Mouse (Mus musculus) lung, postnatal 14 days (tissue): ENCODE data around the gene Chtop.

ENCODE experiments used
- DNase-seq: peaks from one replicate; pipeline ENCODE4 v3.0.0; 2021

Gene Chtop

DNA sequence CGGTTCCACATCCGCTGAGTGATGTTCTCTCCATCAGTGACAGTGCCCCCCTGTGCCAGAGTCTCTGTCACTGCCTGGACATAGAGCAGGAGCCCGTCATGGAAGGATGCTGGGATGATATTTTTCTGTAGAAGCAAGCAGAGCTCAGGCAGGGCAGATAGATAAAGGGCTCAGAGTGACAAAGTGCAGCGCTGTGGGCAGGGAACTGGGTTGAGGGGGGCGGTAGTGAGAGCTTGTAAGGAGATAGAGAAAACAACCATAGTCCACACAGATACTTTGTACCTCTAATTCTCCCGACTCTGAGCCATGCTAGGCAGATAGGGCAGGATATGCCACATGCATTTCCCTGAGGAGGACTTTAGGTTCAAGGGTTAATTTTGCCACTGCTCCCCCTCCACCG is 46.7 kb downstream of the Chtop start:
- DNase-seq = no peak

DNA sequence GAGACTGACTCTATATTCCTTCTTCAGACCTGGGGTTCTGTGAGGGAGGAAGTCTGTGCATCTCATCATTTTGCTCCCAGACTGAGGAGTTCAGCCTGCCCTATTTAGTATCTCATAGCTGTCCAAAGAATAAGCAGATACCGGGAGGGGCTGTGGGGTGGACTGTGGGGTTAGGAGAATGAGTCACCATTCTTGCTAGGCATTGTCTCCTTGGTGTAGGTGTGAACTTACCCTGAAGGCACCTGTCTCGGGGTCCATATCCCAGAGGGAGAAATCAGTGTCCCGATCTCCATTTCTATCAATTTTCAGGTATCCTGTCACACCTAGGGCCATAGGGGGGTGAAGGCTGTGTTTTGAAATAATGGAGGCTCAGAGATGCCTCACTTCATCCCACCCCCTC is 47.4 kb downstream of the Chtop start:
- DNase-seq = no peak

DNA sequence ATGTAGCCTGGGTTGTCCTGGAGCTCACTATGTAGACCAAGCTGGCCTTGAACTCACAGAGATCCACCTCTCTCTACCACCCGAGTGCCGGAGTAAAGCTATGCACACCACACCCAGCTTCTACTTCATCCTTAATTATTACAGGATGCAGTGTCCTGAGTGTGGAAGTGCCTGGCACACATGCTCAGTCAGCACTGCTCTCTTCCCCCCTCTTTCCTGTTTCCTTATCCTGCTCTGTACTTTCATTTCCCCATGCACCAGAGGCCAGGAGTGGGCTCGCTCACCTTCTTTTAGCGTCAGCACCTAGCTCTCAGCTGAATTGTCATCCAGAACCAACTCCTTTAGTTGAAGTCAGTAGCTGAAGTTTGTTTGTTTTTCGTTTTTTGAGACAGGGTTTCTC is 49.0 kb downstream of the Chtop start:
- no peak for DNase-seq

DNA sequence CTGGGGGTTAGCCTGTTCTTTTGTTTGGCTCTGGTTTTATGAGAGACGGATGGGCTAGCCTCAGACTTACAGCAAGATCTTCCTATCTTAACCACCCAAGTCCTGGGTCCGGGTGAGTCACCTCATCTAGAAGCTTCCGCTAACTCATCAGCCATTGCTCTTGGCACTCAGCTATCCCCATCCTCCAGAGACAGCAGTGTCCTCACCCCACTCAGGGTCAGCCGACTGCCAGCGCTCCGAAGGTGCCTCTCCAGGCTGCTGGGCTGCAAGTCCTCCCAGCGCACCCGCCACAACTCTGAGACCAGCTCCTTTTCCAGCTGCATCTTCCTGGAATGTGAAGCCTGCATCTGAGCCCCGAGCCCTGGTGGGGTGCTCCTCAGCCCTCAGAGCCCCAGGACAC is 49.6 kb downstream of the Chtop start:
- DNase-seq = no peak

DNA sequence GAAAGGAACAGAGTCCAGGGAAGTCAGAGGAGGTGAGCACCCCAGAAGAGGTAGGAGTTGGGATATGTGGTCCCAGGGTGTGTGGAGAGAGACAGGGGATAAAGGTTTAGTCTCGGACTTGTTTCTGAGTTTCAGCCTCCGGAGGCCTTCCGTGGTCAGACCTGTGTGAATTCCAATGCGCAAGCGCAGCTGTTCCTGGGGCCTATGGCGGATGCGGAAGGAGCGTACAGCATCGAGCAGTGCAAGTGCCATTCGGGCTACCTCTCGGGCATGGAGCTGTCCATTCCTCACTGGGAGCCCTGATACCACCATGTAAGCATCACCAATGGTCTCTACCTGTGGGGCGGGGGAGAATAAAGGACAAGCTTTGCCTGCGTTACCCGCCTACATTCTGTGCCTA is 54.4 kb downstream of the Chtop start:
- DNase-seq = no peak

DNA sequence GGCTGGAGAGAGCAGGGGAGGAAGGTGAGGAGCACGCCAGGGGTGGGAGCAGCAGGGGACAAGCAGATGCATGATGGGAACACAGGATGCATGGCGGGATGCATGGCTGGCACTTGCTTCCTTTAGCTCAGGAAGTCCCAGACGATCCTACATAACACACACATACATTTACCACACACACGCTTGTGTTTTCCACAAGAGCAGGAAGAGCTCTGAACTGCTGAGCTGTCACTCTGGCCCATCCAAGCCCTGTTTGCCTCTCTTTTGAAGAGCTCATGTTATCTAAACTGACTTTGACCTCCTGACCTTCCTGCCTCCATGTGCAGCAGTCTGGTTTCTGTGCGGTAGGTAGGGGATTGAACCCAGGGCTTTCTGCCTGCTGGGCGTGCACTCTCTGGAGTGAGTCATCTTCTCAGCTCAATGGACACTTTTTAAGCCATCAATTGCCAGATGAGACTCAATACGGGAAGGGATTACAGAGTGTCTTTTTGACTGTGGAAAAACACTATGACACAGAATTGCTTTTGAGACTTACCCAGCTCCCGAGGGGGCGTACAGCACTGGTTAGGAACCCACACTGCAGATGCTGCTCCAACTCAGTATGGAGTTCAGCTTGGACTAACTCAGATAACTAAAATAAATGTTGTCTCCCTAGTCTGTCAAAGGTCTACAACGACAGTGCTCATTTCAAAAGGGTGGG is 57.8 kb downstream of the Chtop start:
- DNase-seq = no peak

DNA sequence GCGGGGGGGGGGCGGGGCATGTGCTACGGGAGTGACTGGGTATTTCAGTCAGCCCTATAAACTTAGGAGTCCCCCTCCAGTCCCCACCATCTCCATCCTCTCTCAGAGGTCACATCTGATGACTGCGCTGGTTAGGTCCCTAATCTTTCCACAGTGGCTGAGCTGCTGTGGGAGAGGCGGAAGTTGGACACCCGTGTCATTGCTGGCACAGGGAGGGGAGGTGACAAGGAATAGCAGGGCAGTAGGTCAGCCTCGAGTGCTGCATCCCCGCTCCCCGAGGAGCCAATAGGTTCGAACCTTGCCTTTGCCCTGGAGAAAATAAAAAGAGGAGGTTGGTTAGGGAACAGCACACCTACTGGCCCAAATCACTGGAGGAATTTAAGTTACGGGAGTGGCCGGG is 58.4 kb downstream of the Chtop start:
- no peak for DNase-seq
